Mouse (Mus musculus): Measurements from ENCODE around the gene Znhit2.

DNA sequence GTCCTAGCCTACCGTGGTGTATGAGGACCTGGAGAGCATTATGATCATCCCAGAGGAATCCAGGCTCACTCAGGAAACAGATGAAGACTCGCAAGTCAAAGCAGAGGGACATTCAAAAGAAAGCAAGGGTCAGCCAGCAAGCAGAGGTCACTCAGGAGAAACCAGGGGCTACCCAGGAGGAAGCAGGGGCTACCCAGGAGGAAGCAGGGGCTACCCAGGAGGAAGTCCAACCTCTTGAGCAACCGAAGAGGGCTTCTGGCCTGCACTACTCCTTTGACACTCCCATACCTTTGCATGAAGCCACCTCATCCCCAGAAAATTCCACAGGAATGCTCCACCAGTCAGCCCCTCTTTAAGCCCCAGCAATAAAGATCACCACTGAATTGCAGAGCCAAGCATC lies 36.9 kb downstream of the Znhit2 start:
- no peak for TF ChIP-seq KAT2A (conservative IDR thresholded peaks at IDR 0.05; ENCODE audit: low read depth, low read length)
- TF ChIP-seq CTCF (IDR thresholded peaks at IDR 0.05 in 2 of 3, conservative IDR thresholded peaks at IDR 0.05 in 1 of 3; ENCODE audit: control insufficient read depth in 1 of 3, insufficient read depth in 1 of 3, low read depth in 2 of 3, low read length in 3 of 3, poor library complexity in 1 of 3, severe bottlenecking in 1 of 3) = no peak
- TF ChIP-seq BHLHE40 (IDR thresholded peaks at IDR 0.05; ENCODE audit: borderline replicate concordance, low read depth, low read length) = no peak
- TF ChIP-seq EP300 (IDR thresholded peaks at IDR 0.05; ENCODE audit: low read depth in 1 of 2, low read length in 2 of 2) = no peak
- TF ChIP-seq ZNF384 (IDR thresholded peaks at IDR 0.05; ENCODE audit: low read depth, low read length) = no peak

Measured in MEL (cell line).